Mouse (Mus musculus): ENCODE measurements around the gene Dok5.

GRCm38 (mm10) chr2:170816302-170816701 lies 84.7 kb downstream of the Dok5 start:
- TF ChIP-seq SIN3A (IDR thresholded peaks at IDR 0.05; ENCODE audit: low read length): no peak
- no peak for TF ChIP-seq EP300 (IDR thresholded peaks at IDR 0.05; ENCODE audit: low read depth in 1 of 2, low read length in 2 of 2)
- TF ChIP-seq TCF12 (IDR thresholded peaks at IDR 0.05; ENCODE audit: low read depth, low read length): no peak
- no peak for TF ChIP-seq CTCF (IDR thresholded peaks at IDR 0.05 in 2 of 3, conservative IDR thresholded peaks at IDR 0.05 in 1 of 3; ENCODE audit: control insufficient read depth in 1 of 3, insufficient read depth in 1 of 3, low read depth in 2 of 3, low read length in 3 of 3, poor library complexity in 1 of 3, severe bottlenecking in 1 of 3)
- TF ChIP-seq POLR2A (IDR thresholded peaks at IDR 0.05; ENCODE audit: control insufficient read depth in 1 of 2, insufficient read depth in 1 of 2, low read depth in 1 of 2, low read length in 2 of 2, poor library complexity in 1 of 2): no peak
- no peak for TF ChIP-seq MAZ (IDR thresholded peaks at IDR 0.05; ENCODE audit: low read depth, low read length)
- TF ChIP-seq GATA1 (IDR thresholded peaks at IDR 0.05; ENCODE audit: low read depth, low read length): no peak
- no peak for TF ChIP-seq MXI1 (IDR thresholded peaks at IDR 0.05; ENCODE audit: low read depth, low read length)
- no peak for TF ChIP-seq E2F4 (IDR thresholded peaks at IDR 0.05; ENCODE audit: borderline replicate concordance, low read depth, low read length)
- no peak for TF ChIP-seq POLR2AphosphoS2 (IDR thresholded peaks at IDR 0.05; ENCODE audit: low read length)
- no peak for TF ChIP-seq NRF1 (IDR thresholded peaks at IDR 0.05; ENCODE audit: insufficient read depth, low read depth, low read length, poor library complexity, severe bottlenecking)
